Mouse (Mus musculus): Measurements from ENCODE around the gene Calcr. TPM values are rescaled to one million over a fixed set of nuclear protein-coding genes. Genes with fewer than 3 reads are reported as not detected.

Gene Calcr
- not detected for total RNA-seq (2023)

GRCm38 (mm10) chr6:3764230-3764764 lies at the start of gene Calcr:
Calcr (minus strand) TSS chr6:3764714.

Other genes with a start within 250 kb of the Calcr start
- not detected for gene Tfpi2, start 224.2 kb upstream of the Calcr start, total RNA-seq (2023)
- not detected for gene Gngt1, start 229.1 kb upstream of the Calcr start, total RNA-seq (2023)
- gene Gng11, start 239.2 kb upstream of the Calcr start, total RNA-seq (2023), result 2.2 TPM

Data from CD4-positive naive resting alpha-beta T cell, adult 76 days (primary cell).